Mouse (Mus musculus) heart, embryonic 15.5 days (tissue): Measurements from ENCODE around the gene Ercc6l2. TPM values are rescaled to one million over a fixed set of nuclear protein-coding genes. Genes with fewer than 3 reads are reported as not detected.

ENCODE experiments used
- ATAC-seq: fragments of 200-750 bp; cut with Nextera tagmentation; replicated peaks from 2 replicates; pipeline ENCODE4 v1.8.0; 2017; ENCODE audit warnings: low read depth, moderate TSS enrichment; ENCODE audit not compliant: insufficient number of reproducible peaks, insufficient read depth, low FRiP score
- H3K27ac ChIP-seq: fragments of 300-500 bp; sonication (generic); 2 replicates; pipeline ENCODE4 v1.5.1; 2015; ENCODE audit warnings: mild to moderate bottlenecking, inconsistent platforms
- H3K27me3 ChIP-seq: fragments of 300-500 bp; sonication (generic); 2 replicates; pipeline ENCODE4 v1.6.1; 2015; ENCODE audit warnings: inconsistent platforms
- H3K36me3 ChIP-seq: fragments of 300-500 bp; sonication (generic); 2 replicates; pipeline ENCODE4 v1.6.1; 2015; ENCODE audit warnings: mild to moderate bottlenecking, inconsistent platforms
- H3K4me1 ChIP-seq: fragments of 300-500 bp; sonication (generic); replicated peaks from 2 replicates; pipeline ENCODE4 v1.6.1; 2015; ENCODE audit warnings: inconsistent platforms
- H3K4me2 ChIP-seq: fragments of 300-500 bp; sonication (generic); 2 replicates; pipeline ENCODE4 v1.6.1; 2015; ENCODE audit warnings: inconsistent platforms, mild to moderate bottlenecking, moderate library complexity
- H3K4me3 ChIP-seq: fragments of 300-500 bp; sonication (generic); 2 replicates; pipeline ENCODE4 v1.5.1; 2015; ENCODE audit warnings: mild to moderate bottlenecking, inconsistent platforms
- H3K9ac ChIP-seq: fragments of 300-500 bp; sonication (generic); 2 replicates; pipeline ENCODE4 v1.6.1; 2015; ENCODE audit warnings: mild to moderate bottlenecking, inconsistent platforms
- H3K9me3 ChIP-seq: fragments of 300-500 bp; sonication (generic); replicated peaks from 2 replicates; pipeline ENCODE4 v1.6.1; 2016; ENCODE audit warnings: inconsistent platforms
- WGBS: fragments of 180-500 bp; shearing (Covaris S2); methylation state at CpG from one replicate; pipeline ENCODE4 v1.1.7; 2015; ENCODE audit warnings: mixed read lengths; 5-methylcytosine and 5-hydroxymethylcytosine counted together
- polyA plus RNA-seq: library from polyadenylated mRNA; unstranded; fragments of >200 nt; fragmentation: Nextera tagmentation; extraction: Ambion mirVana; gene quantifications from 2 replicates; pipeline ENCODE4 v1.2.1, GENCODE M21; 2015

Ercc6l2 gene
- polyA plus RNA-seq = 11.8 and 14.2 TPM in 2 replicates

- Histone ChIP-seq H3K36me3 (no peaks in the 10 kb centered on the region), H3K27me3 (no peaks in the 10 kb centered on the region), H3K4me2 (peak within 1 kb of the TSS; percentile 89), H3K4me1 (peaks cover 11% of the 10 kb centered on the region), H3K9me3 (no peaks in the 10 kb centered on the region), H3K27ac (peak within 1 kb of the TSS; percentile 96), H3K4me3 (peak within 1 kb of the TSS; percentile 90), H3K9ac (peak within 1 kb of the TSS; percentile 88)
- under 1% methylated on average over 81 of the region's 87 CpGs for WGBS
- peak; percentile 99 for ATAC-seq
Observed at GRCm38 (mm10) chr13:63814746-63815681, at the start of gene Ercc6l2. TSS of gene Ercc6l2 (plus strand) at chr13:63815240.

DNA sequence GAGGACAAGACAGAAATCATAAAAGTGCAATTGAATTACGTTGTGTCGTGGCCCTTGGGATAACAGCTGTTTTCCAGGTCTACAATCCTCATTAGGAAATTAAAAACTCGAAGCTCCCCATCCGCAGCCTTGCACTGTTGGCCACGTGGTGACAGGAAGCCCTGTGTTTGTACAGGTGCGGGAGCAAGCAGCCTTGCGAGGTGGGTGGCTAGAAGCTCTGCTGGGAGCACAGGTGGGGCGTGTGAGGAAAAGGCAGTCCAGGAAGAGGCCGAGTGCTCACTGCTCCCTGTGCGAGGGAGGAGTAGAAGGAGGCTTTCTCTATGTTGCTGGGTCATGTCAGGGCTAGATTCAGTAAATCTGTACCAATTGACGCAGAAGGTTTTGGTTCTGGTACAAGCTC, 49.0 kb upstream of the Ercc6l2 start:
- Histone ChIP-seq H3K9me3 (no peaks in the 10 kb centered on the region), H3K27me3 (no peaks in the 10 kb centered on the region), H3K4me2 (no peak overlapping the region), H3K36me3 (no peaks in the 10 kb centered on the region), H3K27ac (no peak overlapping the region), H3K9ac (no peak overlapping the region), H3K4me1 (no peaks in the 10 kb centered on the region), H3K4me3 (no peak overlapping the region)
- WGBS = 61% methylated on average over 11 of the region's 11 CpGs
- no peak for ATAC-seq

DNA sequence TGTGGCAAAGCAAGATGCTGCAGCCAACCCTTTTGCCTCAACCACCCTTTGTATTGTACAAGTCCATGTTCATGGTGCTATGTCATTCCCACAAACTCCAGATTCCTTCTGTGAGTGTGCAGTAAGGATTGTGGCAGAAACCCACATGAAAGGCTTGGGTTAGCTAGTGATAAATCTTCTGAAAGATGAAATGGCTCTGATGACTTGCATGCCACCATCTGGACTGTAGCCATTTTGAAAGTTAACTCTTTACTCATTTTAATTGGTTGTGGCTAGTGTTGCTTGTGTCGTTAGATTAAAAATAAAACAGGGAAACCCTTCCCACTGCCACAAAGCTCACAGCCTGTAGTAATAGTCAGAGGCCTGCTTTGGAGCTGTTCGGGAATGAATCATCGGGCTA, 44.0 kb upstream of the Ercc6l2 start:
- WGBS = 54% methylated on average over 3 of the region's 3 CpGs
- H3K36me3 ChIP-seq = no peaks in the 10 kb centered on the region
- H3K4me1 ChIP-seq = no peaks in the 10 kb centered on the region
- no peak overlapping the region for H3K4me3 ChIP-seq
- H3K9ac ChIP-seq = no peak overlapping the region
- H3K27me3 ChIP-seq = no peaks in the 10 kb centered on the region
- H3K4me2 ChIP-seq = no peak overlapping the region
- no peak overlapping the region for H3K27ac ChIP-seq
- ATAC-seq = no peak
- H3K9me3 ChIP-seq = no peaks in the 10 kb centered on the region

DNA sequence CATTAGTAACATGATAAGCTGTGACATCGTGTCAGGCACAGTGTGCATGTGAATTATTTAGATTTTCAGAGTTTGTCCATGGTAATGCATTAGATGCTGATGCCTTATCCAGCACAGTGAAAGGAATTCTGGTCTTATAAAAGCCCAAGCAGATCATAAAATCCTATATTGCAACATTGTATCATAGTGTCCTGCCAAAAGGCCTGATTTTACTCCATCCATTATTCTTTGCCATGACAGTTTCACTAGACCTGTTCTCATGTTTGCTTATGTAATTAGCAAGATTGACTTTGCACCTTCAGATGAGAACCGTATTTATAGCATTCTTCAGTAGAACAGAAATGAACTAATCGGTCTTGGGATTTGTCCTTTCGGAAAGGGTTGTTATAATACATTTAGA, 36.1 kb upstream of the Ercc6l2 start:
- Histone ChIP-seq H3K4me3 (no peak overlapping the region), H3K9ac (no peak overlapping the region), H3K4me1 (peaks cover 4% of the 10 kb centered on the region; the same call in 1 of the 2 replicates), H3K36me3 (no peaks in the 10 kb centered on the region), H3K9me3 (no peaks in the 10 kb centered on the region), H3K27ac (no peak overlapping the region), H3K4me2 (no peak overlapping the region), H3K27me3 (no peaks in the 10 kb centered on the region)
- 86% methylated on average over 4 of the region's 4 CpGs for WGBS
- ATAC-seq = no peak

- Histone ChIP-seq H3K27me3 (no peaks in the 10 kb centered on the region), H3K9ac (no peak overlapping the region), H3K36me3 (no peaks in the 10 kb centered on the region), H3K9me3 (no peaks in the 10 kb centered on the region), H3K4me2 (no peak overlapping the region), H3K27ac (no peak overlapping the region), H3K4me1 (peaks cover 4% of the 10 kb centered on the region; the same call in 1 of the 2 replicates), H3K4me3 (no peak overlapping the region)
- 54% methylated on average over 2 of the region's 2 CpGs for WGBS
- ATAC-seq = no peak
Observed at GRCm38 (mm10) chr13:63779376-63780291, 35.4 kb upstream of the Ercc6l2 start.

GRCm38 (mm10) chr13:63792234-63792831, 22.7 kb upstream of the Ercc6l2 start:
- no peak overlapping the region for H3K9ac ChIP-seq
- 87% methylated on average over 2 of the region's 2 CpGs for WGBS
- ATAC-seq = no peak
- no peak overlapping the region for H3K4me3 ChIP-seq
- H3K4me1 ChIP-seq = no peaks in the 10 kb centered on the region
- H3K27me3 ChIP-seq = no peaks in the 10 kb centered on the region
- H3K4me2 ChIP-seq = no peak overlapping the region
- no peaks in the 10 kb centered on the region for H3K9me3 ChIP-seq
- no peaks in the 10 kb centered on the region for H3K36me3 ChIP-seq
- H3K27ac ChIP-seq = no peak overlapping the region

GRCm38 (mm10) chr13:63793345-63794308, 21.4 kb upstream of the Ercc6l2 start:
- Histone ChIP-seq H3K36me3 (no peaks in the 10 kb centered on the region), H3K4me1 (no peaks in the 10 kb centered on the region), H3K9ac (no peak overlapping the region), H3K4me3 (no peak overlapping the region), H3K9me3 (no peaks in the 10 kb centered on the region), H3K4me2 (no peak overlapping the region), H3K27ac (no peak overlapping the region), H3K27me3 (no peaks in the 10 kb centered on the region)
- ATAC-seq = no peak
- 72% methylated on average over 7 of the region's 7 CpGs for WGBS

GRCm38 (mm10) chr13:63798677-63799076, 16.4 kb upstream of the Ercc6l2 start:
- Histone ChIP-seq H3K4me3 (no peak overlapping the region), H3K4me2 (no peak overlapping the region), H3K4me1 (no peaks in the 10 kb centered on the region), H3K27me3 (no peaks in the 10 kb centered on the region), H3K9ac (no peak overlapping the region), H3K27ac (no peak overlapping the region), H3K36me3 (no peaks in the 10 kb centered on the region), H3K9me3 (no peaks in the 10 kb centered on the region)
- ATAC-seq = no peak
- 68% methylated on average over 3 of the region's 3 CpGs for WGBS

DNA sequence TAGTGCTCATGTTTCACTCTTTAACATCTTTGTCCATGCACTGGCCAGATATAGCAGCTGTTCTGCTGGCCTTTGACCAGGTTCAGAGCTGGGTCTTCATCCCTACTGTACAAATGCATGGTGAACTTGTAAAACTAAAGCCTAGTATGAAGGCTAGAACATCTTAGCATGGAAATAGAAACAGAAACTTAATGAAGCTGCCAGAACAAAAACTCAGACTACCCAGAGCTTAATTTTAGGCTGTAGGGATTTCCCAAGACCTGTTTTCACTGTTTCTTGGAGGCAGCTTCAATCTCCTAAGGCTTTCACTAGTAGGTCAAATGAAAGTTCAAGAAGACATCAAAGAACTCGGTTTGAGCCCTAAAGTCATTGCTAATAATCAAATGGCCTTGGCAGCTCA, 15.1 kb upstream of the Ercc6l2 start:
- H3K27me3 ChIP-seq = no peaks in the 10 kb centered on the region
- WGBS = 48% methylated on average over 1 of the region's 1 CpGs
- no peaks in the 10 kb centered on the region for H3K9me3 ChIP-seq
- H3K27ac ChIP-seq = no peak overlapping the region
- no peaks in the 10 kb centered on the region for H3K36me3 ChIP-seq
- no peaks in the 10 kb centered on the region for H3K4me1 ChIP-seq
- ATAC-seq = no peak
- H3K4me2 ChIP-seq = no peak overlapping the region
- H3K9ac ChIP-seq = no peak overlapping the region
- no peak overlapping the region for H3K4me3 ChIP-seq

GRCm38 (mm10) chr13:63801289-63801688, 13.8 kb upstream of the Ercc6l2 start:
- Histone ChIP-seq H3K9me3 (no peaks in the 10 kb centered on the region), H3K9ac (no peak overlapping the region), H3K4me3 (no peak overlapping the region), H3K27me3 (no peaks in the 10 kb centered on the region), H3K36me3 (no peaks in the 10 kb centered on the region), H3K4me2 (no peak overlapping the region), H3K27ac (no peak overlapping the region), H3K4me1 (no peaks in the 10 kb centered on the region)
- ATAC-seq = no peak
- 87% methylated on average over 1 of the region's 1 CpGs for WGBS
